Mouse (Mus musculus): Measurements from ENCODE around the gene BC030500. TPM values are rescaled to one million over a fixed set of nuclear protein-coding genes. Genes with fewer than 3 reads are reported as not detected.

BC030500 gene
- total RNA-seq (2012; rRNA removed) (not detected in 2 replicates), total RNA-seq (2014; rRNA removed) (not detected in 2 replicates), polyA plus RNA-seq (2012; ENCODE audit: insufficient read length, low read depth) (not detected in 2 replicates)

DNA sequence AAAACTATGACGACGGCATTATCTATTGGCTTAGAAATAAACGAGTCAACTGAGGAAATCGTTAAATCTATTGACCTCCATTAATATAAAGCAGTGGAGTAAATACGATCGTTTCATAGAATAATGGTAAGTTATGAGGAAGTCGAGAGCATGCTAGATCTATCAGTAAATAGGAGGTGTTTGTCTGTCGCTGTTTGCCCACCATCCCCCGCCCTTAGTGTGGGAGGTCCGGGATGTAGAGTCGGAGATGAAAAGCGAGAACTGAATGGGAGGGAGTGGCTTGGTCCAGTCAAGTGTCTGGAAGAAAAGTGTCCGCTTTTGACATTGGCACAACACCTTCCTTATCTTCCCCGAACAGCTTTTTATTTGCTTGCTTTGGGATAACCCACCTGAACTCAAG, at the start of gene BC030500:
BC030500 (plus strand) TSS at position 79 of the 400 bp plus-strand sequence.
- Histone ChIP-seq H3K36me3 (replicated peaks in 1 of 2; ENCODE audit: control insufficient read depth in 1 of 2, insufficient read depth in 1 of 2, low read length in 1 of 2) (no peaks in the 10 kb centered on the region), H3K79me2 (replicated peaks; ENCODE audit: control insufficient read depth, extremely low read depth, insufficient read depth, poor library complexity, severe bottlenecking) (no peaks in the 10 kb centered on the region), H3K4me2 (ENCODE audit: insufficient read depth, low read depth, poor library complexity, severe bottlenecking) (no peak within 1 kb of the TSS), H3K27ac (ENCODE audit: insufficient read depth, low read depth) (no peak within 1 kb of the TSS), H3K27me3 (replicated peaks) (no peaks in the 10 kb centered on the region), H3K4me3 (replicated peaks in 1 of 3; ENCODE audit: low read depth in 2 of 3, low read length in 2 of 3, poor library complexity in 1 of 3) (no peak within 1 kb of the TSS), H3K4me1 (ENCODE audit: control insufficient read depth in 1 of 2, insufficient read depth in 2 of 2) (no peaks in the 10 kb centered on the region), H3K9ac (ENCODE audit: insufficient read depth, low read depth) (no peak within 1 kb of the TSS), H3K9me3 (replicated peaks; ENCODE audit: low read length) (peaks cover 41% of the 10 kb centered on the region)
- TF ChIP-seq IRF4 (IDR thresholded peaks at IDR 0.05; ENCODE audit: low read depth, low read length) (no peak), CHD2 (IDR thresholded peaks at IDR 0.05; ENCODE audit: low read length) (no peak), NELFE (IDR thresholded peaks at IDR 0.05; ENCODE audit: low read depth, low read length) (no peak)
- in situ Hi-C loops (cut with MboI; ENCODE audit: low pct_ligation_motif_present, low pct_unique_long_range_greater_than_20kb, low sequenced_read_pairs) = no loop called here
- DNase-seq (ENCODE audit: extremely low read depth) = no peak
- dilution Hi-C loops (cut with MboI; ENCODE audit: extremely low pct_ligation_motif_present, extremely low pct_unique_long_range_greater_than_20kb, low sequenced_read_pairs) = no loop called here

DNA sequence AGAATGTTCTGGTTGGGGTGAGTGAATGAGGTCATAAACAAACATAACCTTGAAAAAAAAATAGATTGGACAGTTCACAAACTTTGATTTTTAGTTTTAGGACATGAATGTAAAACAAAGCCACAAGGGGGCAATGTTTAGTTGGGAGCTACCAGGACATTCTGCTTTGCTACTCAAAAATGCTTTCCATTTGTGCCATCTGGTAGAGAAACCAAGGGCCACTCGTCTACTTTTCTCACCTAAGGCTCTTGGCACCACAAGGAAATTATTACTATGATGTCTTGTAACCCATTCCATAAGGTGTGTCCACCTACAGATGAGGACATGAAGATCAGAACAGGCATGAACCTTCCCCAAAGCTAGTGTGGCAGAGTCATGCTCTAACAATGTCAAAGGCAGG, 25.1 kb upstream of the BC030500 start:
- Histone ChIP-seq H3K79me2 (replicated peaks; ENCODE audit: control insufficient read depth, extremely low read depth, insufficient read depth, poor library complexity, severe bottlenecking) (no peaks in the 10 kb centered on the region), H3K9ac (ENCODE audit: insufficient read depth, low read depth) (no peak overlapping the region), H3K27ac (ENCODE audit: insufficient read depth, low read depth) (no peak overlapping the region), H3K4me3 (replicated peaks in 1 of 3; ENCODE audit: low read depth in 2 of 3, low read length in 2 of 3, poor library complexity in 1 of 3) (no peak overlapping the region), H3K4me2 (ENCODE audit: insufficient read depth, low read depth, poor library complexity, severe bottlenecking) (no peak overlapping the region), H3K36me3 (replicated peaks in 1 of 2; ENCODE audit: control insufficient read depth in 1 of 2, insufficient read depth in 1 of 2, low read length in 1 of 2) (no peaks in the 10 kb centered on the region), H3K27me3 (replicated peaks) (no peaks in the 10 kb centered on the region), H3K9me3 (replicated peaks; ENCODE audit: low read length) (peaks cover 17% of the 10 kb centered on the region), H3K4me1 (ENCODE audit: control insufficient read depth in 1 of 2, insufficient read depth in 2 of 2) (no peaks in the 10 kb centered on the region)
- in situ Hi-C loops (cut with MboI; ENCODE audit: low pct_ligation_motif_present, low pct_unique_long_range_greater_than_20kb, low sequenced_read_pairs) (no loop called here), dilution Hi-C loops (cut with MboI; ENCODE audit: extremely low pct_ligation_motif_present, extremely low pct_unique_long_range_greater_than_20kb, low sequenced_read_pairs) (no loop called here)
- TF ChIP-seq KAT2A (IDR thresholded peaks at IDR 0.05; ENCODE audit: insufficient replicate concordance, low read length) = no peak
- 0 out of 4 replicates have a peak, but pooled peaks of 1 of the 2 experiments have one; percentile 7 for TF ChIP-seq CTCF (conservative IDR thresholded peaks at IDR 0.05 in 1 of 2, IDR thresholded peaks at IDR 0.05 in 1 of 2; ENCODE audit: low read depth in 2 of 2, low read length in 2 of 2)
- DNase-seq (ENCODE audit: extremely low read depth) = no peak

DNA sequence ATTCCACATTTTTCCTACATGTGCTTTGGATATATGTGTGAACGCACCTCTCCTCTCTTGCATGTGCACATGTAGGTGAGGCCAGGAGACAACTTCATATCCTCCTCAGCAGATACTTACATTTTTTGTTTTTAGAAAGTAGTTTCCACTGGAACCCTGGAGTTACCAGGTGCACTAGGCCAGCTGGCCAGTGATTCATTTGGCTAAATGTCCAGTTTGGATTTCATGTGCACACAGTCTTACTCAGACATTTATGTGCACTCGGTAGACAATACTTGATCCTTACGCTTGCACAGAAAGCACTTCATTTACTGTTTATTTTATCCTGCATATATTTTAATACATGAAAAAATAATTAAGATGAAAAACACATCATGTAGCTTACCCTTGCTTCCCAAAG, 21.0 kb upstream of the BC030500 start:
- Histone ChIP-seq H3K36me3 (replicated peaks in 1 of 2; ENCODE audit: control insufficient read depth in 1 of 2, insufficient read depth in 1 of 2, low read length in 1 of 2) (no peaks in the 10 kb centered on the region), H3K9ac (ENCODE audit: insufficient read depth, low read depth) (no peak overlapping the region), H3K9me3 (replicated peaks; ENCODE audit: low read length) (peaks cover 18% of the 10 kb centered on the region), H3K4me3 (replicated peaks in 1 of 3; ENCODE audit: low read depth in 2 of 3, low read length in 2 of 3, poor library complexity in 1 of 3) (no peak overlapping the region), H3K27ac (ENCODE audit: insufficient read depth, low read depth) (no peak overlapping the region), H3K4me1 (ENCODE audit: control insufficient read depth in 1 of 2, insufficient read depth in 2 of 2) (no peaks in the 10 kb centered on the region), H3K4me2 (ENCODE audit: insufficient read depth, low read depth, poor library complexity, severe bottlenecking) (no peak overlapping the region), H3K27me3 (replicated peaks) (no peaks in the 10 kb centered on the region), H3K79me2 (replicated peaks; ENCODE audit: control insufficient read depth, extremely low read depth, insufficient read depth, poor library complexity, severe bottlenecking) (no peaks in the 10 kb centered on the region)
- in situ Hi-C loops (cut with MboI; ENCODE audit: low pct_ligation_motif_present, low pct_unique_long_range_greater_than_20kb, low sequenced_read_pairs) (no loop called here), dilution Hi-C loops (cut with MboI; ENCODE audit: extremely low pct_ligation_motif_present, extremely low pct_unique_long_range_greater_than_20kb, low sequenced_read_pairs) (no loop called here)
- no peak for TF ChIP-seq CTCF (conservative IDR thresholded peaks at IDR 0.05 in 1 of 2, IDR thresholded peaks at IDR 0.05 in 1 of 2; ENCODE audit: low read depth in 2 of 2, low read length in 2 of 2)
- no peak for TF ChIP-seq E2F4 (IDR thresholded peaks at IDR 0.05; ENCODE audit: insufficient replicate concordance, low read depth, low read length)
- no peak for TF ChIP-seq MAFK (IDR thresholded peaks at IDR 0.05; ENCODE audit: insufficient replicate concordance, low read length)
- TF ChIP-seq ZKSCAN1 (IDR thresholded peaks at IDR 0.05; ENCODE audit: borderline replicate concordance, low read depth, low read length) = no peak
- TF ChIP-seq ELF1 (IDR thresholded peaks at IDR 0.05; ENCODE audit: low read depth, low read length) = no peak
- TF ChIP-seq JUN (IDR thresholded peaks at IDR 0.05; ENCODE audit: insufficient read depth, low read depth, low read length) = no peak
- no peak for TF ChIP-seq MEF2A (IDR thresholded peaks at IDR 0.05; ENCODE audit: borderline replicate concordance, low read depth, low read length)
- no peak for TF ChIP-seq UBTF (IDR thresholded peaks at IDR 0.05; ENCODE audit: low read depth, low read length)
- TF ChIP-seq POLR2A (IDR thresholded peaks at IDR 0.05; ENCODE audit: low read depth, low read length) = no peak
- no peak for TF ChIP-seq MAZ (IDR thresholded peaks at IDR 0.05; ENCODE audit: low read depth, low read length)
- TF ChIP-seq SMC3 (IDR thresholded peaks at IDR 0.05; ENCODE audit: low read depth, low read length) = no peak
- no peak for TF ChIP-seq BHLHE40 (IDR thresholded peaks at IDR 0.05; ENCODE audit: low read depth, low read length)
- no peak for TF ChIP-seq MYC (IDR thresholded peaks at IDR 0.05; ENCODE audit: low read depth, low read length)
- no peak for TF ChIP-seq ETS1 (conservative IDR thresholded peaks at IDR 0.05; ENCODE audit: low read depth, low read length)
- DNase-seq (ENCODE audit: extremely low read depth) = no peak

Measured in CH12.LX (cell line).